Mouse (Mus musculus) heart, postnatal 36 days (tissue): ENCODE data around the gene Ciao2b. TPM values are rescaled to one million over a fixed set of nuclear protein-coding genes. Genes with fewer than 3 reads are reported as not detected.

ENCODE experiments used
- DNase-seq, 2 experiments: peaks; one replicate each; pipeline ENCODE4 v3.0.0; 2021 to 2022
- intact Hi-C: fragments of 180-260 bp; cut with DNase I; formaldehyde crosslinking; loops from one replicate; pipeline ENCODE4 v1.15.1; 2025
- total RNA-seq, 2 experiments: library from RNA; stranded (reverse); gene quantifications; 2 replicates each; pipeline ENCODE4 v1.2.3; 2021

The Ciao2b gene
- total RNA-seq, 2 experiments from 2014 or later: 61.2 to 67.6 TPM

DNA sequence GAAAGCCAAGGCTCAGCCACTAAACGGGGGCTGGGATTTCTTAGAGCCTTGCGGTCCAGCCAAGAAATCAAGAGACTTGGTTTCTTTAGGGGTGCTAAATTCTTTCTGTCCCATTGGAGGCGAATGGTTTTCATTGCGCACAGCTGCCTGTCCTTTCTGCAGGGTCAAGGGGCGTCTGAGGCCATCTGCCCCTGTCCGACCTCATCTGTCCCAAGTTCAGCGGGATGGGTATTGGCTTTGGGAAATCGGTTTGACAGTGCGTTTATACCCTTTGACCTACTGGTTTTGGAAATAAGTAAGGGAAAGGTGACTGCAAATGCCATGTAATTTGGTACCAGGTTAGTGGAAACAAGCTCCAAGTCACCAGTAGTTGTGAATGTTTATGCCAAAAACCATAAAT is 49.9 kb downstream of the Ciao2b start:
- intact Hi-C loops: no loop called here
- DNase-seq: no peak

DNA sequence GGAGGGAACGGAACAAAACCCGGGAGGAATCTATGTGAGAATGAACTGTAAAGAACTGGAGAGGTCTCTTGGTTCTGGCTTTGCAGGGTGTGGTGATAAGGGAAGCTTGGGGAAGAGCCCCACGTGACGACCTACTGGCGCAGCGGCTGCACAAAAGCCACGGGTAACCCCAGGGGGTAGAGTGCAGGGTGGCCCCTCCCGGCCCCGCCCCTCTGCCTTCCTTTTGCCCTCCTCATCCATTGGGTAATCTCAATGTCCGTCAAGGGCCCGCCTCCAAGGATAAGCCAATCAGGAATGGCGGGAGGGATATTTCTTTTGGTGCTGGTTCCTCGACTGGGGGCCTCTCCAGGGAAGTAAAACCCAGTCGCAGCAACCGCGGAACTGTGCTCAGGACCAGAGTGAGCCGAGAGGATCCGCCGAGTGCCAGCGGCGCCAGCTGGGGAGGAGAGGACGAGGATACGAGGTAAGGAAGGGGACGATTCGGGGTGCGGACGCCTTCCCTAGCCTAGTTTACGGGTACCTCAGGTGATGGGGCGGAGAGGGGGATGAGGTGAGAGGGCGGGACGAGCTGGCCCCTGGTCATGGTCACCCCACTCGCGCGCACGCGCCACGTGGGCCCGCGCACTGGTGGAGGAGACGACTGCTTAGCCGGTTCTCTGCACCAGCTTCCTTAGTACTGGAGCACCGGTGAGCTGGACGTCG is 50.5 kb downstream of the Ciao2b start, which contains the start of gene Pdp2:
Gene Pdp2 (plus strand): TSS at position 319 of the 702 bp plus-strand sequence.
- peak; percentile 91 to 92 for DNase-seq
- intact Hi-C loops: no loop called here

DNA sequence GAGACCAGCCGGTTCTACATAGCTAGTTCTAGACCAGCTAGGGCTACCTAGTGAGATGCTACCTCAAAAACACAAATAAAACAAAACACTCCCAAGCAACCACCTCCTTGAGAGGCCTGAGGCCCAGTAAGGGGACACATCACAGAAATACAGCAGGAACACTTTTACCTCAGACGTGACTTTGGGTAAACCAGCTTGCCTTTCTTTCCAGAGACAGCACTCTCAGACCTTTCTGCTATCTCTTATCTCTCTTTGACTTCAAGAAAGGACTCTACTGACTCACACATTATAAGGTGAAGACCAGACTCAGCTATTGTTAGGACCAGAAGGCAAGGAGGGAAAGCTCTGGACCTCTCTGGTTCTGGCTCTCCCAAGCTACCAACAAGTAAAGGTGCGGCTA is 51.5 kb downstream of the Ciao2b start:
- intact Hi-C loops: no loop called here
- DNase-seq: no peak

Other genes with a start within 250 kb of the Ciao2b start
- gene Cmtm4, start 246.2 kb downstream of the Ciao2b start, total RNA-seq: 10 to 100 TPM; 11.0 to 12.0 TPM
- gene Dync1li2, start 198.9 kb downstream of the Ciao2b start, total RNA-seq: 100 to 1,000 TPM; 104 to 112 TPM
- gene Terb1, start 132.1 kb downstream of the Ciao2b start, total RNA-seq: not detected
- 10 to 100 TPM; 27.2 to 31.8 TPM for gene Nae1, start 107.3 kb downstream of the Ciao2b start, total RNA-seq
- gene Car7, start 107.3 kb downstream of the Ciao2b start, total RNA-seq: 1 to 10 TPM; 2.5 to 2.8 TPM
- gene Pdp2, start 50.5 kb downstream of the Ciao2b start, total RNA-seq: 10 to 100 TPM; 28.1 to 29.8 TPM
- 1 to 10 TPM; 3.1 TPM for gene Cdh16, start 17.6 kb downstream of the Ciao2b start, total RNA-seq
- 100 to 1,000 TPM; 355 to 387 TPM for gene Rrad, start 10.6 kb downstream of the Ciao2b start, total RNA-seq
- not detected for gene Ces2a, start 92.0 kb upstream of the Ciao2b start, total RNA-seq
- under 1 TPM; 0.22 to 0.28 TPM for gene Ces2b, start 189.6 kb upstream of the Ciao2b start, total RNA-seq
- gene Ces2c, start 205.1 kb upstream of the Ciao2b start, total RNA-seq: not detected